Mouse (Mus musculus) ZHBTc4 (cell line): Measurements from ENCODE around the gene Tarbp2.

Experiments used
- DNase-seq: peaks from one replicate; pipeline ENCODE4 v3.0.0-alpha.2; 2011; ENCODE audit warnings: low read depth, low spot score

The Tarbp2 gene

GRCm38 (mm10) chr15:102524892-102525485 lies 7.0 kb downstream of the Tarbp2 start, which contains the start of gene Npff:
Gene Npff, minus strand, starts transcription at chr15:102524942.
- peak; percentile 85 for DNase-seq

- no peak for DNase-seq
Measured at GRCm38 (mm10) chr15:102526111-102527002, 8.4 kb downstream of the Tarbp2 start.

GRCm38 (mm10) chr15:102527936-102528335 lies 9.9 kb downstream of the Tarbp2 start:
- DNase-seq = peak; percentile 66

- no peak for DNase-seq
Measured at GRCm38 (mm10) chr15:102528396-102528795, 10.4 kb downstream of the Tarbp2 start.

- no peak for DNase-seq
Measured at GRCm38 (mm10) chr15:102530566-102530965, 12.6 kb downstream of the Tarbp2 start.

GRCm38 (mm10) chr15:102531586-102531985 lies 13.6 kb downstream of the Tarbp2 start:
- no peak for DNase-seq

- DNase-seq = no peak
Measured at GRCm38 (mm10) chr15:102532106-102532900, 14.3 kb downstream of the Tarbp2 start.

- no peak for DNase-seq
Measured at GRCm38 (mm10) chr15:102533926-102534325, 15.9 kb downstream of the Tarbp2 start.

- no peak for DNase-seq
Measured at GRCm38 (mm10) chr15:102544801-102545200, 26.8 kb downstream of the Tarbp2 start.

- DNase-seq = no peak
Measured at GRCm38 (mm10) chr15:102546246-102546645, 28.3 kb downstream of the Tarbp2 start.

- no peak for DNase-seq
Measured at GRCm38 (mm10) chr15:102546677-102547427, 28.9 kb downstream of the Tarbp2 start.

- DNase-seq = no peak
Measured at GRCm38 (mm10) chr15:102547478-102547877, 29.5 kb downstream of the Tarbp2 start.

GRCm38 (mm10) chr15:102552599-102552998 lies 34.6 kb downstream of the Tarbp2 start:
- no peak for DNase-seq

- DNase-seq = no peak
Measured at GRCm38 (mm10) chr15:102555581-102555980, 37.6 kb downstream of the Tarbp2 start.

- DNase-seq = no peak
Measured at GRCm38 (mm10) chr15:102557580-102557979, 39.6 kb downstream of the Tarbp2 start.

- DNase-seq = no peak
Measured at GRCm38 (mm10) chr15:102562491-102562890, 44.5 kb downstream of the Tarbp2 start.

- no peak for DNase-seq
Measured at GRCm38 (mm10) chr15:102563061-102563460, 45.1 kb downstream of the Tarbp2 start.

GRCm38 (mm10) chr15:102563681-102564080 lies 45.7 kb downstream of the Tarbp2 start:
- DNase-seq = no peak

- no peak for DNase-seq
Measured at GRCm38 (mm10) chr15:102567849-102568248, 49.9 kb downstream of the Tarbp2 start.

- DNase-seq = no peak
Measured at GRCm38 (mm10) chr15:102572081-102572480, 54.1 kb downstream of the Tarbp2 start.
